Mouse (Mus musculus): Measurements from ENCODE around the gene Hemgn.
A peak's percentile ranks its signal among the peaks of the same experiment; 100 is the strongest.

Gene Hemgn

GRCm38 (mm10) chr4:46413406-46413805 lies at the start of gene Hemgn:
Gene Hemgn, minus strand, starts transcription at chr4:46413506.
- DNase-seq (ENCODE audit: extremely low read depth, low read depth) = no peak

GRCm38 (mm10) chr4:46458411-46458810 lies 45.1 kb upstream of the Hemgn start:
- no peak for DNase-seq (ENCODE audit: extremely low read depth, low read depth)

GRCm38 (mm10) chr4:46457186-46457585 lies 43.9 kb upstream of the Hemgn start:
- no peak for DNase-seq (ENCODE audit: extremely low read depth, low read depth)

- DNase-seq (ENCODE audit: extremely low read depth, low read depth) = no peak
Observed at GRCm38 (mm10) chr4:46456762-46457161, 43.5 kb upstream of the Hemgn start.

GRCm38 (mm10) chr4:46454097-46454864 lies 41.0 kb upstream of the Hemgn start:
- no peak for DNase-seq (ENCODE audit: extremely low read depth, low read depth)

- no peak for DNase-seq (ENCODE audit: extremely low read depth, low read depth)
Observed at GRCm38 (mm10) chr4:46452855-46453719, 39.8 kb upstream of the Hemgn start.

GRCm38 (mm10) chr4:46452481-46452850 lies 39.2 kb upstream of the Hemgn start:
- DNase-seq (ENCODE audit: extremely low read depth, low read depth) = peak; percentile 59

- no peak for DNase-seq (ENCODE audit: extremely low read depth, low read depth)
Observed at GRCm38 (mm10) chr4:46451758-46452480, 38.6 kb upstream of the Hemgn start.

GRCm38 (mm10) chr4:46451240-46451757 lies 38.0 kb upstream of the Hemgn start:
- DNase-seq (ENCODE audit: extremely low read depth, low read depth) = no peak

- peak; percentile 67 for DNase-seq (ENCODE audit: extremely low read depth, low read depth)
Observed at GRCm38 (mm10) chr4:46450519-46451131, 37.3 kb upstream of the Hemgn start, which contains the start of gene Anp32b. Gene Anp32b, plus strand, starts transcription at chr4:46450902.

GRCm38 (mm10) chr4:46450020-46450518 lies 36.8 kb upstream of the Hemgn start:
- no peak for DNase-seq (ENCODE audit: extremely low read depth, low read depth)

- DNase-seq (ENCODE audit: extremely low read depth, low read depth) = no peak
Observed at GRCm38 (mm10) chr4:46448886-46449285, 35.6 kb upstream of the Hemgn start.

- no peak for DNase-seq (ENCODE audit: extremely low read depth, low read depth)
Observed at GRCm38 (mm10) chr4:46447461-46447860, 34.2 kb upstream of the Hemgn start.

GRCm38 (mm10) chr4:46445237-46445945 lies 32.1 kb upstream of the Hemgn start:
- no peak for DNase-seq (ENCODE audit: extremely low read depth, low read depth)

GRCm38 (mm10) chr4:46442501-46442900 lies 29.2 kb upstream of the Hemgn start:
- no peak for DNase-seq (ENCODE audit: extremely low read depth, low read depth)

GRCm38 (mm10) chr4:46432339-46433036 lies 19.2 kb upstream of the Hemgn start:
- DNase-seq (ENCODE audit: extremely low read depth, low read depth) = no peak

GRCm38 (mm10) chr4:46428903-46429499 lies 15.7 kb upstream of the Hemgn start:
- DNase-seq (ENCODE audit: extremely low read depth, low read depth) = no peak

GRCm38 (mm10) chr4:46422625-46423024 lies 9.3 kb upstream of the Hemgn start:
- DNase-seq (ENCODE audit: extremely low read depth, low read depth) = no peak

- no peak for DNase-seq (ENCODE audit: extremely low read depth, low read depth)
Observed at GRCm38 (mm10) chr4:46418851-46419250, 5.5 kb upstream of the Hemgn start.
